Mouse (Mus musculus): ENCODE measurements around the gene Morc3. TPM values are rescaled to one million over a fixed set of nuclear protein-coding genes. Genes with fewer than 3 reads are reported as not detected.
A peak's percentile ranks its signal among the peaks of the same experiment; 100 is the strongest.

Gene Morc3
- polyA plus RNA-seq, 1 experiment from 2014 or later = 33.6 TPM

GRCm38 (mm10) chr16:93839049-93839448 is 7.1 kb downstream of the Morc3 start:
- Histone ChIP-seq H3K9ac (no peak overlapping the region), H3K4me3 (replicated peaks) (no peak overlapping the region), H3K27me3 (no peaks in the 10 kb centered on the region), H3K9me3 (0 out of 2 replicates have a peak, but pooled peaks cover 5% of the 10 kb centered on the region), H3K4me2 (no peak overlapping the region), H3K27ac (no peak overlapping the region), H3K4me1 (peaks cover 2% of the 10 kb centered on the region; the same call in 1 of the 2 replicates), H3K36me3 (replicated peaks) (peaks cover 5% of the 10 kb centered on the region; the same call in 1 of the 2 replicates)
- 100% methylated on average over 1 of the region's 1 CpGs for WGBS
- no peak for ATAC-seq (ENCODE audit: low FRiP score)

- Histone ChIP-seq H3K4me2 (no peak overlapping the region), H3K4me1 (no peaks in the 10 kb centered on the region), H3K27me3 (no peaks in the 10 kb centered on the region), H3K36me3 (replicated peaks) (peaks cover 91% of the 10 kb centered on the region), H3K4me3 (replicated peaks) (no peak overlapping the region), H3K9me3 (no peaks in the 10 kb centered on the region), H3K27ac (no peak overlapping the region), H3K9ac (no peak overlapping the region)
- over 99% methylated on average over 3 of the region's 3 CpGs for WGBS
- no peak for ATAC-seq (ENCODE audit: low FRiP score)
These were observed 18.6 kb downstream of the Morc3 start for GRCm38 (mm10) chr16:93850527-93850926.

- 91% methylated on average over 4 of the region's 4 CpGs for WGBS
- no peak for ATAC-seq (ENCODE audit: low FRiP score)
- Histone ChIP-seq H3K4me3 (replicated peaks) (no peak overlapping the region), H3K4me1 (no peaks in the 10 kb centered on the region), H3K27me3 (no peaks in the 10 kb centered on the region), H3K9me3 (no peaks in the 10 kb centered on the region), H3K9ac (no peak overlapping the region), H3K27ac (no peak overlapping the region), H3K4me2 (no peak overlapping the region), H3K36me3 (replicated peaks) (peaks cover 80% of the 10 kb centered on the region)
These were observed 28.0 kb downstream of the Morc3 start for GRCm38 (mm10) chr16:93859967-93860366.

- H3K36me3 ChIP-seq (replicated peaks) = peaks cover 81% of the 10 kb centered on the region
- H3K4me1 ChIP-seq = no peaks in the 10 kb centered on the region
- no peak overlapping the region for H3K4me2 ChIP-seq
- no peaks in the 10 kb centered on the region for H3K9me3 ChIP-seq
- H3K27me3 ChIP-seq = no peaks in the 10 kb centered on the region
- no peak overlapping the region for H3K9ac ChIP-seq
- no peak overlapping the region for H3K27ac ChIP-seq
- ATAC-seq (ENCODE audit: low FRiP score) = no peak
- no peak overlapping the region for H3K4me3 ChIP-seq (replicated peaks)
These were observed 28.8 kb downstream of the Morc3 start for GRCm38 (mm10) chr16:93860686-93861085.

- no peak for ATAC-seq (ENCODE audit: low FRiP score)
- Histone ChIP-seq H3K36me3 (replicated peaks) (peaks cover 77% of the 10 kb centered on the region), H3K27ac (no peak overlapping the region), H3K9ac (no peak overlapping the region), H3K4me3 (replicated peaks) (no peak overlapping the region), H3K4me2 (no peak overlapping the region), H3K4me1 (no peaks in the 10 kb centered on the region), H3K9me3 (no peaks in the 10 kb centered on the region), H3K27me3 (no peaks in the 10 kb centered on the region)
- 94% methylated on average over 13 of the region's 13 CpGs for WGBS
These were observed 42.9 kb downstream of the Morc3 start for GRCm38 (mm10) chr16:93874841-93875240.

GRCm38 (mm10) chr16:93877612-93878380 is 45.9 kb downstream of the Morc3 start:
- H3K9me3 ChIP-seq = no peaks in the 10 kb centered on the region
- no peak overlapping the region for H3K4me2 ChIP-seq
- no peaks in the 10 kb centered on the region for H3K27me3 ChIP-seq
- 94% methylated on average over 6 of the region's 6 CpGs for WGBS
- no peak for ATAC-seq (ENCODE audit: low FRiP score)
- no peak overlapping the region for H3K9ac ChIP-seq
- H3K36me3 ChIP-seq (replicated peaks) = peaks cover 49% of the 10 kb centered on the region
- H3K4me3 ChIP-seq (replicated peaks) = no peak overlapping the region
- H3K4me1 ChIP-seq = no peaks in the 10 kb centered on the region
- H3K27ac ChIP-seq = no peak overlapping the region

GRCm38 (mm10) chr16:93883423-93884085 is 51.6 kb downstream of the Morc3 start, which contains the start of gene Chaf1b:
Chaf1b (plus strand) TSS chr16:93883901.
- peak within 1 kb of the TSS; percentile 80 for H3K4me3 ChIP-seq (replicated peaks)
- H3K4me2 ChIP-seq = peak within 1 kb of the TSS; percentile 89
- WGBS = under 1% methylated on average over 54 of the region's 54 CpGs
- H3K9me3 ChIP-seq = no peaks in the 10 kb centered on the region
- H3K27ac ChIP-seq = 0 out of 2 replicates have a peak within 1 kb of the TSS, but pooled peaks have one; percentile 8
- peak within 1 kb of the TSS; percentile 75 for H3K9ac ChIP-seq
- H3K27me3 ChIP-seq = no peaks in the 10 kb centered on the region
- peaks cover 18% of the 10 kb centered on the region for H3K36me3 ChIP-seq (replicated peaks)
- H3K4me1 ChIP-seq = peaks cover 22% of the 10 kb centered on the region
- peak; percentile 97 for ATAC-seq (ENCODE audit: low FRiP score)

- Histone ChIP-seq H3K4me1 (peaks cover 22% of the 10 kb centered on the region), H3K27me3 (no peaks in the 10 kb centered on the region), H3K9ac (peak overlapping the region; percentile 75), H3K36me3 (replicated peaks) (peaks cover 25% of the 10 kb centered on the region), H3K4me3 (replicated peaks) (peak overlapping the region; percentile 80), H3K4me2 (peak overlapping the region; percentile 89), H3K27ac (0 out of 2 replicates have a peak overlapping the region, but pooled peaks have one; percentile 8), H3K9me3 (no peaks in the 10 kb centered on the region)
- under 1% methylated on average over 43 of the region's 43 CpGs for WGBS
- peak; percentile 70 for ATAC-seq (ENCODE audit: low FRiP score)
These were observed 52.3 kb downstream of the Morc3 start for GRCm38 (mm10) chr16:93884086-93884721.

- Histone ChIP-seq H3K4me2 (peak overlapping the region; percentile 89), H3K27me3 (no peaks in the 10 kb centered on the region), H3K9me3 (no peaks in the 10 kb centered on the region), H3K27ac (no peak overlapping the region), H3K4me1 (peaks cover 22% of the 10 kb centered on the region), H3K36me3 (replicated peaks) (peaks cover 30% of the 10 kb centered on the region), H3K4me3 (replicated peaks) (peak overlapping the region; percentile 80), H3K9ac (peak overlapping the region; percentile 75)
- no peak for ATAC-seq (ENCODE audit: low FRiP score)
- 44% methylated on average over 5 of the region's 5 CpGs for WGBS
These were observed 52.8 kb downstream of the Morc3 start for GRCm38 (mm10) chr16:93884722-93885113.

GRCm38 (mm10) chr16:93888481-93888880 is 56.6 kb downstream of the Morc3 start:
- Histone ChIP-seq H3K4me3 (replicated peaks) (no peak overlapping the region), H3K9me3 (no peaks in the 10 kb centered on the region), H3K4me1 (peaks cover 19% of the 10 kb centered on the region), H3K36me3 (replicated peaks) (peaks cover 67% of the 10 kb centered on the region), H3K9ac (no peak overlapping the region), H3K27ac (no peak overlapping the region), H3K4me2 (no peak overlapping the region), H3K27me3 (no peaks in the 10 kb centered on the region)
- WGBS = 93% methylated on average over 6 of the region's 6 CpGs
- ATAC-seq (ENCODE audit: low FRiP score) = no peak

- no peak for ATAC-seq (ENCODE audit: low FRiP score)
- Histone ChIP-seq H3K27ac (no peak overlapping the region), H3K27me3 (no peaks in the 10 kb centered on the region), H3K4me2 (no peak overlapping the region), H3K36me3 (replicated peaks) (peaks cover 92% of the 10 kb centered on the region), H3K9me3 (no peaks in the 10 kb centered on the region), H3K4me1 (no peaks in the 10 kb centered on the region), H3K9ac (no peak overlapping the region), H3K4me3 (replicated peaks) (no peak overlapping the region)
- WGBS = 93% methylated on average over 12 of the region's 12 CpGs
These were observed 59.2 kb downstream of the Morc3 start for GRCm38 (mm10) chr16:93890948-93891604.

- H3K27me3 ChIP-seq = no peaks in the 10 kb centered on the region
- H3K4me2 ChIP-seq = no peak overlapping the region
- peaks cover 79% of the 10 kb centered on the region for H3K36me3 ChIP-seq (replicated peaks)
- WGBS = 98% methylated on average over 5 of the region's 5 CpGs
- H3K27ac ChIP-seq = no peak overlapping the region
- no peak for ATAC-seq (ENCODE audit: low FRiP score)
- H3K9ac ChIP-seq = no peak overlapping the region
- H3K9me3 ChIP-seq = no peaks in the 10 kb centered on the region
- H3K4me1 ChIP-seq = no peaks in the 10 kb centered on the region
- no peak overlapping the region for H3K4me3 ChIP-seq (replicated peaks)
These were observed 61.4 kb downstream of the Morc3 start for GRCm38 (mm10) chr16:93893285-93893684.

All from forebrain, embryonic 12.5 days (tissue).